In genomic region chr13:64163147-64163715, GRCm38 (mm10) we compare ENCODE assay signal across 8 mouse cellular contexts. TPM values are rescaled to one million over a fixed set of nuclear protein-coding genes. Genes with fewer than 3 reads are reported as not detected.
DNase-seq lines count a peak whose midpoint lies in the region; ATAC-seq lines count a peak whose summit lies in the region.

No protein-coding gene starts in this region.

- intact Hi-C loops in heart, postnatal 25 days (cut with DNase I), result no loop called here

- H3K27ac ChIP-seq in heart, embryonic 11.5 days (ENCODE audit: low read depth, low read length), result no peak overlapping the region
- H3K27ac ChIP-seq in embryonic facial prominence, embryonic 11.5 days (replicated peaks; ENCODE audit: low read depth, low read length), result no peak overlapping the region
- no peak overlapping the region for H3K27ac ChIP-seq in intestine, embryonic 16.5 days (ENCODE audit: low read length)
- H3K27ac ChIP-seq in midbrain, embryonic 16.5 days (ENCODE audit: low read length), result no peak overlapping the region

- no peaks in the 10 kb centered on the region for H3K27me3 ChIP-seq in heart, embryonic 11.5 days (ENCODE audit: control insufficient read depth, insufficient read depth, low read length)
- H3K27me3 ChIP-seq in embryonic facial prominence, embryonic 11.5 days (ENCODE audit: control insufficient read depth, insufficient read depth, low read length), result no peaks in the 10 kb centered on the region
- H3K27me3 ChIP-seq in intestine, embryonic 16.5 days (replicated peaks; ENCODE audit: control insufficient read depth, insufficient read depth, low read length), result no peaks in the 10 kb centered on the region
- H3K27me3 ChIP-seq in midbrain, embryonic 16.5 days (ENCODE audit: control insufficient read depth, insufficient read depth, low read depth, low read length), result no peaks in the 10 kb centered on the region; the same call in 1 of the 2 replicates

- peak overlapping the region; percentile 90 for H3K4me2 ChIP-seq in heart, embryonic 11.5 days
- H3K4me2 ChIP-seq in embryonic facial prominence, embryonic 11.5 days (ENCODE audit: low read depth, low read length), result peak overlapping the region; percentile 98
- H3K4me2 ChIP-seq in intestine, embryonic 16.5 days (ENCODE audit: low read depth, low read length), result peak overlapping the region; percentile 98
- peak overlapping the region; percentile 80 for H3K4me2 ChIP-seq in midbrain, embryonic 16.5 days (ENCODE audit: low read length)

- H3K36me3 ChIP-seq in heart, embryonic 11.5 days (ENCODE audit: control insufficient read depth, insufficient read depth, low read length), result peaks cover 8% of the 10 kb centered on the region
- H3K36me3 ChIP-seq in embryonic facial prominence, embryonic 11.5 days (replicated peaks; ENCODE audit: control insufficient read depth, insufficient read depth, low read depth, low read length), result no peaks in the 10 kb centered on the region
- no peaks in the 10 kb centered on the region for H3K36me3 ChIP-seq in intestine, embryonic 16.5 days (ENCODE audit: control insufficient read depth, insufficient read depth, low read length)
- peaks cover 9% of the 10 kb centered on the region for H3K36me3 ChIP-seq in midbrain, embryonic 16.5 days (ENCODE audit: control insufficient read depth, insufficient read depth, low read length)

- H3K4me1 ChIP-seq in heart, embryonic 11.5 days (ENCODE audit: control insufficient read depth, insufficient read depth, low read length), result peaks cover 5% of the 10 kb centered on the region; the same call in 1 of the 2 replicates
- no peaks in the 10 kb centered on the region for H3K4me1 ChIP-seq in embryonic facial prominence, embryonic 11.5 days (ENCODE audit: control insufficient read depth, insufficient read depth, low read length)
- H3K4me1 ChIP-seq in intestine, embryonic 16.5 days (ENCODE audit: control insufficient read depth, insufficient read depth, low read length), result peaks cover 10% of the 10 kb centered on the region
- H3K4me1 ChIP-seq in midbrain, embryonic 16.5 days (ENCODE audit: control insufficient read depth, insufficient read depth, low read length), result peaks cover 12% of the 10 kb centered on the region

- peak overlapping the region; percentile 71 for H3K4me3 ChIP-seq in heart, embryonic 11.5 days (ENCODE audit: low read depth, low read length)
- H3K4me3 ChIP-seq in embryonic facial prominence, embryonic 11.5 days (ENCODE audit: low read depth, low read length), result peak overlapping the region; percentile 78
- H3K4me3 ChIP-seq in intestine, embryonic 16.5 days (ENCODE audit: low read length), result peak overlapping the region; percentile 83
- peak overlapping the region; percentile 85 for H3K4me3 ChIP-seq in midbrain, embryonic 16.5 days (ENCODE audit: low read depth, low read length)

- 35% methylated on average over 13 of the region's 13 CpGs for WGBS in heart, embryonic 11.5 days (ENCODE audit: insufficient replicate concordance)
- 26% methylated on average over 13 of the region's 13 CpGs for WGBS in embryonic facial prominence, embryonic 11.5 days
- 48% methylated on average over 13 of the region's 13 CpGs for WGBS in intestine, embryonic 16.5 days
- 28% methylated on average over 13 of the region's 13 CpGs for whole genome bisulfite sequencing in midbrain, embryonic 16.5 days

- no peak for DNase-seq in heart, postnatal 25 days (ENCODE audit: low spot score)
- DNase-seq in embryonic facial prominence, embryonic 11.5 days (ENCODE audit: low spot score), result no peak
- no peak for DNase-seq in ovary, postnatal 36 days (ENCODE audit: low spot score)
- DNase-seq in left cerebral cortex, adult 9 months (ENCODE audit: low spot score in 2 of 2), result no peak
- DNase-seq in spleen, postnatal 36 days (ENCODE audit: low spot score in 2 of 2), result no peak

- H3K9me3 ChIP-seq in heart, embryonic 11.5 days (replicated peaks; ENCODE audit: control insufficient read depth, low read length), result peaks cover 8% of the 10 kb centered on the region
- no peaks in the 10 kb centered on the region; the same call in 1 of the 2 replicates for H3K9me3 ChIP-seq in embryonic facial prominence, embryonic 11.5 days (replicated peaks; ENCODE audit: control insufficient read depth, low read length)
- H3K9me3 ChIP-seq in intestine, embryonic 16.5 days (ENCODE audit: control insufficient read depth, low read length), result no peaks in the 10 kb centered on the region
- peaks cover 11% of the 10 kb centered on the region for H3K9me3 ChIP-seq in midbrain, embryonic 16.5 days (replicated peaks; ENCODE audit: control insufficient read depth, low read length, poor library complexity, severe bottlenecking)

- no peak for ATAC-seq in heart, embryonic 11.5 days (replicated peaks; ENCODE audit: insufficient number of reproducible peaks, low FRiP score, low TSS enrichment)
- no peak for ATAC-seq in embryonic facial prominence, embryonic 11.5 days (replicated peaks; ENCODE audit: insufficient number of reproducible peaks, low FRiP score, low TSS enrichment, low read depth)
- no peak for ATAC-seq in intestine, embryonic 16.5 days
- no peak for ATAC-seq in midbrain, embryonic 16.5 days

- H3K9ac ChIP-seq in heart, embryonic 11.5 days (ENCODE audit: low read depth, low read length), result peak overlapping the region; percentile 80
- peak overlapping the region; percentile 87 for H3K9ac ChIP-seq in embryonic facial prominence, embryonic 11.5 days (replicated peaks; ENCODE audit: low read length)
- H3K9ac ChIP-seq in intestine, embryonic 16.5 days (ENCODE audit: low read depth, low read length), result peak overlapping the region; percentile 85; the same call in 1 of the 2 replicates
- H3K9ac ChIP-seq in midbrain, embryonic 16.5 days (ENCODE audit: low read depth, low read length), result peak overlapping the region; percentile 88

RNA-seq across cellular contexts. Expression of gene Habp4, which starts 1.6 kb away (rescaled TPM):
- polyA plus RNA-seq in heart, embryonic 11.5 days (2014; fragmentation: Nextera tagmentation; extraction: Ambion mirVana), result 42.2 and 50.2 TPM in 2 replicates
- total RNA-seq in heart, postnatal 25 days (2021), result 10 to 100 TPM; 52.6 to 52.7 TPM
- 26.0 and 26.2 TPM in 2 replicates for polyA plus RNA-seq in embryonic facial prominence, embryonic 11.5 days (2014; fragmentation: Nextera tagmentation; extraction: Ambion mirVana)
- 11.9 TPM in 2 replicates for polyA plus RNA-seq in intestine, embryonic 16.5 days (2015; fragmentation: Nextera tagmentation; extraction: Ambion mirVana)
- 34.7 and 41.9 TPM in 2 replicates for polyA plus RNA-seq in midbrain, embryonic 16.5 days (2015; fragmentation: Nextera tagmentation; extraction: Ambion mirVana)

RNA-seq across cellular contexts. Expression of gene Zfp367, which starts 10.2 kb away (rescaled TPM):
- 23.7 and 25.4 TPM in 2 replicates for polyA plus RNA-seq in heart, embryonic 11.5 days (2014; fragmentation: Nextera tagmentation; extraction: Ambion mirVana)
- total RNA-seq in heart, postnatal 25 days (2021), result 10 to 100 TPM; 21.5 to 22.6 TPM
- polyA plus RNA-seq in embryonic facial prominence, embryonic 11.5 days (2014; fragmentation: Nextera tagmentation; extraction: Ambion mirVana), result 17.9 and 18.7 TPM in 2 replicates
- 12.8 and 13.4 TPM in 2 replicates for polyA plus RNA-seq in intestine, embryonic 16.5 days (2015; fragmentation: Nextera tagmentation; extraction: Ambion mirVana)
- polyA plus RNA-seq in midbrain, embryonic 16.5 days (2015; fragmentation: Nextera tagmentation; extraction: Ambion mirVana), result 3.8 and 4.6 TPM in 2 replicates

RNA-seq across cellular contexts. Expression of gene Slc35d2, which starts 34.1 kb away (rescaled TPM):
- polyA plus RNA-seq in heart, embryonic 11.5 days (2014; fragmentation: Nextera tagmentation; extraction: Ambion mirVana), result 7.4 and 8.2 TPM in 2 replicates
- total RNA-seq in heart, postnatal 25 days (2021), result 1 to 10 TPM; 1.5 to 1.6 TPM
- 3.3 and 4.7 TPM in 2 replicates for polyA plus RNA-seq in embryonic facial prominence, embryonic 11.5 days (2014; fragmentation: Nextera tagmentation; extraction: Ambion mirVana)
- polyA plus RNA-seq in intestine, embryonic 16.5 days (2015; fragmentation: Nextera tagmentation; extraction: Ambion mirVana), result 5.5 and 6.8 TPM in 2 replicates
- 0.99 and 2.1 TPM in 2 replicates for polyA plus RNA-seq in midbrain, embryonic 16.5 days (2015; fragmentation: Nextera tagmentation; extraction: Ambion mirVana)
